Mouse (Mus musculus): Measurements from ENCODE around the gene Bfsp1.

DNA sequence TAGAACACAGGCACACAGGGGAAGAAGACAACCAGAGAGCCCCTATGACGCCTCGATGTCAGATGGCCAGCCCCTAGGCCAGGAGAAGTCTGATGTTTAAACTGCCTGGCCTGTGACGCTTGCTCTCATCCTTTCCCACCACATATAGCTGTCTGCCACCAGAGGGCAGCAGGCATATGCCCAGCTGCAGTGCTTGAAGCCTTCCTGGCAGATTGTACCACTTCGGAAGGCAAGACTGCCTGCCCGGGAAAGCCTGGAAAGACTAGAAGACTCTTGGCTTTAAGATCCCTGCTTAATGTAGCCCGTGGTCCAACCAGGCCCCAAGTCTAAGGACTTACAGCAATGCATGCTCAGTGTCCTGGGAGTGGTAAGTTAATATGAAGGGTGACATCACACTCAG is 4.4 kb upstream of the Bfsp1 start:
- TF ChIP-seq CTCF (IDR thresholded peaks at IDR 0.05; ENCODE audit: low read depth) (peak; percentile 99), EP300 (optimal IDR thresholded peaks at IDR 0.05) (no peak)

All from stomach, postnatal 0 days (tissue).